Mouse (Mus musculus) bone marrow, adult 2 months (tissue): ENCODE results near the gene Hnrnpab.

Source experiments
- CTCF ChIP-seq: fragments of 200-500 bp; IDR thresholded peaks from 2 replicates; pipeline ENCODE4 v1.5.1; 2011; ENCODE audit warnings: low read length, control low read depth; ENCODE audit not compliant: control insufficient read depth, insufficient read depth
- POLR2A ChIP-seq: fragments of 200-500 bp; IDR thresholded peaks from 2 replicates; pipeline ENCODE4 v1.6.1; 2011; ENCODE audit warnings: low read depth, mild to moderate bottlenecking, control low read depth, low read length, borderline replicate concordance; ENCODE audit not compliant: control insufficient read depth

DNA sequence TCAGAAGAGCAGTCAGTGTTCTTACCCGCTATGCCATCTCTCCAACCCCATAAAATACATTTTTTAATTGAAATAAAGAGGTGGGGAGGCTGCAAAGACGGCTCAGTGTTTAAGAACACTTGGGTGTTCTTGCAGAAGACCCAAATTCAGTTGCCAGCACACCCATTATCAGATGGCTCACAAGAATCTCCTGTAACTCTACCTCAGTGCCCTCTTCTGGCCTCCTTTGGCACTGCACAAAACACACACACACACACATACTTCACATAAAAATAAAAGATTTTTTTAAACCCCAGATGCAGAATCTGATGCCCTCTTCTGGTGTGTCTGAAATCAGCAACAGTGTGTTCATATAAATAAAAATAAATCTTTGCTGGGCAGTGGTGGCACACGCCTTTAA lies 17.8 kb downstream of the Hnrnpab start:
- TF ChIP-seq CTCF, result no peak
- no peak for TF ChIP-seq POLR2A
